In genomic region chr1:105746858-105747596, GRCm38 (mm10) we compare ENCODE assay signal across 11 mouse cellular contexts.
"Had no signal": no experiment of that assay in that cellular context is flagged by ENCODE, and none has a peak within 500 bp of the region (broad histone marks: within the 10 kb centered on the region; RNA-seq: fewer than 3 reads in every experiment).

No protein-coding gene starts in this region.

- H3K4me1 ChIP-seq: limb, embryonic 13.5 days; liver, embryonic 12.5 days; midbrain, embryonic 13.5 days; neural tube, embryonic 15.5 days had no signal

- H3K4me2 ChIP-seq: limb, embryonic 13.5 days; liver, embryonic 12.5 days; lung, embryonic 14.5 days; midbrain, embryonic 13.5 days; neural tube, embryonic 15.5 days had no signal

- H3K9ac ChIP-seq: limb, embryonic 13.5 days; liver, embryonic 12.5 days; lung, embryonic 14.5 days; midbrain, embryonic 13.5 days; neural tube, embryonic 15.5 days had no signal

- H3K4me3 ChIP-seq: limb, embryonic 13.5 days; liver, embryonic 12.5 days; midbrain, embryonic 13.5 days; myocyte; neural tube, embryonic 15.5 days had no signal

- H3K27me3 ChIP-seq: limb, embryonic 13.5 days; liver, embryonic 12.5 days; midbrain, embryonic 13.5 days; neural tube, embryonic 15.5 days had no signal

- H3K27ac ChIP-seq: limb, embryonic 13.5 days; liver, embryonic 12.5 days; midbrain, embryonic 13.5 days; neural tube, embryonic 15.5 days; stomach, postnatal 0 days had no signal

- ATAC-seq: liver, embryonic 12.5 days; midbrain, embryonic 13.5 days had no signal

- H3K9me3 ChIP-seq: limb, embryonic 13.5 days; liver, embryonic 12.5 days; midbrain, embryonic 13.5 days; neural tube, embryonic 15.5 days had no signal

- DNase-seq: kidney, adult 11 months; left cerebral cortex, postnatal 4 days; lung, embryonic 14.5 days; lung, postnatal 10 days; lung, postnatal 4 days had no signal
